Mouse (Mus musculus): ENCODE results near the gene B3galnt1. TPM values are rescaled to one million over a fixed set of nuclear protein-coding genes. Genes with fewer than 3 reads are reported as not detected.

The B3galnt1 gene
- total RNA-seq, 2 experiments from 2014 or later: 2.8 to 3.2 TPM

GRCm38 (mm10) chr3:69524356-69525071 lies 74.2 kb downstream of the B3galnt1 start:
- intact Hi-C loops (cut with DNase I): no loop called here
- DNase-seq: no peak

Other genes with a start within 250 kb of the B3galnt1 start
- 10 to 100 TPM; 34.7 to 44.2 TPM for gene Nmd3, start 123.0 kb upstream of the B3galnt1 start, total RNA-seq (2021)

All from heart, postnatal 14 days (tissue).